9 mouse cellular contexts compared by ENCODE assay signal in the genomic region with DNA sequence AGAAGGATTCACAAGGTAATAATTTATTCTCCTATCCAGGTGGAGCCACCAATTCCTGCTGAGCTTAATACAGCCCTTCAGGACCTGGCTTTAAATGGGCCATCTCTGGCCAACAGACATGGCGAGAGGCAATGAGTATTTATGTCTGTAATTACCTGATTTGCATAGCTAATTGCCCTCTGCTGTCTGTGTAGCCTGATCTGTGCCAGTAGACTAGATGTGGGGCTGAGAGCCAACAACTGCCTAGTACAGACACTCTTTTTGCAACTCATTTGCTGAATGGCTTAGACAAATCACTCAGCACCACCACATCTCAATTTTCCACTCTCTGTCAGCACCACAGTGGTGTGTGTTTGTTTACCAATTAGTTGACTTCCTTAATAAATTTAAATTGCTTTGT.
DNase-seq lines count a peak whose midpoint lies in the region; ATAC-seq lines count a peak whose summit lies in the region.
"Had no signal": no experiment of that assay in that cellular context is flagged by ENCODE, and none has a peak within 500 bp of the region (broad histone marks: within the 10 kb centered on the region; RNA-seq: fewer than 3 reads in every experiment).

No protein-coding gene starts in this region.

- no peak overlapping the region for H3K27ac ChIP-seq in midbrain, embryonic 12.5 days (replicated peaks)
- no peak overlapping the region for H3K27ac ChIP-seq in midbrain, embryonic 10.5 days (replicated peaks)
- no peak overlapping the region for H3K27ac ChIP-seq in neural tube, embryonic 14.5 days (ENCODE audit: low read depth, low read length)

- no peaks in the 10 kb centered on the region for H3K36me3 ChIP-seq in midbrain, embryonic 12.5 days
- no peaks in the 10 kb centered on the region for H3K36me3 ChIP-seq in midbrain, embryonic 10.5 days
- no peaks in the 10 kb centered on the region for H3K36me3 ChIP-seq in neural tube, embryonic 14.5 days (ENCODE audit: control insufficient read depth, insufficient read depth, low read length)

- no peaks in the 10 kb centered on the region for H3K27me3 ChIP-seq in midbrain, embryonic 12.5 days
- H3K27me3 ChIP-seq in midbrain, embryonic 10.5 days (ENCODE audit: low read depth, poor library complexity, severe bottlenecking), result no peaks in the 10 kb centered on the region
- H3K27me3 ChIP-seq in neural tube, embryonic 14.5 days (ENCODE audit: control insufficient read depth, insufficient read depth, low read length), result no peaks in the 10 kb centered on the region

- H3K4me3 ChIP-seq in midbrain, embryonic 12.5 days, result no peak overlapping the region
- no peak overlapping the region for H3K4me3 ChIP-seq in midbrain, embryonic 10.5 days
- no peak overlapping the region for H3K4me3 ChIP-seq in neural tube, embryonic 14.5 days (ENCODE audit: low read depth, low read length)

- no peaks in the 10 kb centered on the region for H3K9me3 ChIP-seq in midbrain, embryonic 12.5 days
- no peaks in the 10 kb centered on the region for H3K9me3 ChIP-seq in midbrain, embryonic 10.5 days (replicated peaks)
- H3K9me3 ChIP-seq in neural tube, embryonic 14.5 days (ENCODE audit: control insufficient read depth, low read length), result no peaks in the 10 kb centered on the region

- no peak overlapping the region for H3K4me2 ChIP-seq in midbrain, embryonic 12.5 days (replicated peaks)
- H3K4me2 ChIP-seq in neural tube, embryonic 14.5 days (ENCODE audit: low read depth, low read length), result no peak overlapping the region

- ATAC-seq in midbrain, embryonic 12.5 days (ENCODE audit: low FRiP score, low read depth), result peak; percentile 23; the same call in 1 of the 2 replicates
- ATAC-seq in neural tube, embryonic 14.5 days (ENCODE audit: low read depth), result peak; percentile 93
- ATAC-seq in erythroblast, adult 5-6 weeks (replicated peaks; ENCODE audit: low FRiP score, poor library complexity, severe bottlenecking), result no peak
- ATAC-seq: liver, postnatal 0 days had no signal

- WGBS in midbrain, embryonic 12.5 days, result 73% methylated on average over 1 of the region's 1 CpGs
- 82% methylated on average over 1 of the region's 1 CpGs for WGBS in midbrain, embryonic 10.5 days
- 23% methylated on average over 1 of the region's 1 CpGs for WGBS in neural tube, embryonic 14.5 days

- DNase-seq in midbrain, embryonic 10.5 days (ENCODE audit: low spot score), result no peak
- peak; percentile 21 to 71 for DNase-seq in cerebellum, postnatal 4 days (ENCODE audit: low spot score in 2 of 2)
- peak; percentile 32 for DNase-seq in layer of hippocampus, adult 11-12 months (ENCODE audit: low spot score)
- no peak for DNase-seq in kidney, postnatal 25 days
- DNase-seq: kidney, adult 18-20 months; liver, postnatal 0 days had no signal

- no peaks in the 10 kb centered on the region for H3K4me1 ChIP-seq in midbrain, embryonic 12.5 days
- no peaks in the 10 kb centered on the region for H3K4me1 ChIP-seq in midbrain, embryonic 10.5 days
- H3K4me1 ChIP-seq in neural tube, embryonic 14.5 days (ENCODE audit: control insufficient read depth, insufficient read depth, low read length), result no peaks in the 10 kb centered on the region

- H3K9ac ChIP-seq in midbrain, embryonic 12.5 days (replicated peaks), result no peak overlapping the region
- H3K9ac ChIP-seq in neural tube, embryonic 14.5 days (replicated peaks; ENCODE audit: low read depth, low read length), result no peak overlapping the region
- H3K9ac ChIP-seq: liver, postnatal 0 days had no signal

Comparison
In these comparisons a context has a peak if more than half of its experiments do, and no peak if none do; other contexts are left out.
1. DNase-seq: peak in cerebellum, postnatal 4 days (2 of 2) and layer of hippocampus, adult 11-12 months (single experiment); none in midbrain, embryonic 10.5 days (single experiment) and kidney, postnatal 25 days (0 of 2).